In genomic region chr14:7026274-7026673, GRCm38 (mm10) we compare ENCODE assay signal across 11 mouse cellular contexts. TPM values are rescaled to one million over a fixed set of nuclear protein-coding genes. Genes with fewer than 3 reads are reported as not detected.
A peak's percentile ranks its signal among the peaks of the same experiment; 100 is the strongest.
DNase-seq lines count a peak whose midpoint lies in the region; ATAC-seq lines count a peak whose summit lies in the region.
"Not testable (repeated sequence)": the region's sequence is repeated elsewhere in the genome, so short reads cannot be mapped to it uniquely, and the experiment has no call there.
"Had no signal": no experiment of that assay in that cellular context is flagged by ENCODE, and none has a peak within 500 bp of the region (broad histone marks: within the 10 kb centered on the region; RNA-seq: fewer than 3 reads in every experiment).

No protein-coding gene starts in this region.

- H3K4me2 ChIP-seq in kidney, embryonic 15.5 days: peak overlapping the region; percentile 88

- WGBS in kidney, embryonic 15.5 days: 11% methylated on average over 9 of the region's 9 CpGs

- not testable (repeated sequence) for H3K4me1 ChIP-seq in kidney, embryonic 15.5 days

- H3K36me3 ChIP-seq in kidney, embryonic 15.5 days: not testable (repeated sequence)

- H3K9me3 ChIP-seq in kidney, embryonic 15.5 days (replicated peaks): not testable (repeated sequence)

- H3K27me3 ChIP-seq in kidney, embryonic 15.5 days: not testable (repeated sequence)

- H3K4me3 ChIP-seq in kidney, embryonic 15.5 days (replicated peaks): not testable (repeated sequence)

- intact Hi-C loops in left cerebral cortex, postnatal 25 days (cut with DNase I): not testable (repeated sequence)

- H3K9ac ChIP-seq in kidney, embryonic 15.5 days: not testable (repeated sequence)

- ATAC-seq in kidney, embryonic 15.5 days (replicated peaks; ENCODE audit: low FRiP score): not testable (repeated sequence)

- DNase-seq in embryo, embryonic 10.5 days (ENCODE audit: low spot score): peak; percentile 0
- peak; percentile 1 to 5 for DNase-seq in frontal cortex, postnatal 36 days (ENCODE audit: low spot score in 2 of 2)
- peak; percentile 10 for DNase-seq in heart, postnatal 4 days
- peak; percentile 16 to 26 for DNase-seq in left cerebral cortex, postnatal 25 days (ENCODE audit: low spot score in 2 of 2)
- peak; percentile 6 for DNase-seq in lung, postnatal 36 days
- peak; percentile 7 for DNase-seq in right cerebral cortex, adult 18-20 months

- not testable (repeated sequence) for H3K27ac ChIP-seq in kidney, embryonic 15.5 days

RNA-seq across cellular contexts. Expression of gene Gm10406, which starts 1.0 kb away (rescaled TPM):
- under 1 TPM; 0.17 to 0.63 TPM for total RNA-seq in heart, postnatal 4 days (2021)
- 0.44 and 0.45 TPM in 2 replicates for polyA plus RNA-seq in kidney, embryonic 15.5 days (2015; fragmentation: Nextera tagmentation; extraction: Ambion mirVana)
- under 1 TPM; 0.39 to 0.60 TPM for total RNA-seq in left cerebral cortex, postnatal 25 days (2021)
- total RNA-seq: megakaryocyte-erythroid progenitor cell, adult 5-6 weeks had no signal
- polyA plus RNA-seq: large intestine, adult 2 months had no signal

RNA-seq across cellular contexts. Expression of gene Gm3685, which starts 18.5 kb away (rescaled TPM):
- total RNA-seq in heart, postnatal 4 days (2021): not detected
- not detected in 2 replicates for polyA plus RNA-seq in kidney, embryonic 15.5 days (2015; fragmentation: Nextera tagmentation; extraction: Ambion mirVana)
- total RNA-seq in left cerebral cortex, postnatal 25 days (2021): not detected
- total RNA-seq: megakaryocyte-erythroid progenitor cell, adult 5-6 weeks had no signal
- polyA plus RNA-seq: heart, embryonic 10.5 days; large intestine, adult 2 months; liver, embryonic 11.5 days had no signal

RNA-seq across cellular contexts. Expression of gene Gm6356, which starts 52.7 kb away (rescaled TPM):
- total RNA-seq in heart, postnatal 4 days (2021): not detected
- polyA plus RNA-seq in kidney, embryonic 15.5 days (2015; fragmentation: Nextera tagmentation; extraction: Ambion mirVana): not detected in 2 replicates
- total RNA-seq in left cerebral cortex, postnatal 25 days (2021): not detected
- total RNA-seq: megakaryocyte-erythroid progenitor cell, adult 5-6 weeks had no signal
- polyA plus RNA-seq: heart, embryonic 10.5 days; large intestine, adult 2 months; liver, embryonic 11.5 days had no signal
